Mouse (Mus musculus): ENCODE measurements around the gene A4gnt.

GRCm38 (mm10) chr9:99569071-99569397 lies 43.3 kb upstream of the A4gnt start:
- TF ChIP-seq REST (IDR thresholded peaks at IDR 0.05; ENCODE audit: insufficient read depth, insufficient read length) (no peak), POLR2A (IDR thresholded peaks at IDR 0.05; ENCODE audit: insufficient read length, low read depth) (no peak)
